Mouse (Mus musculus) myocyte (in vitro differentiated cells): ENCODE data around the gene Astn1.

Experiments
- E2F4 ChIP-seq: IDR thresholded peaks from one replicate; pipeline ENCODE4 v1.6.1; 2011; ENCODE audit warnings: mild to moderate bottlenecking, control low read depth, moderate library complexity; ENCODE audit not compliant: insufficient read depth
- MAX ChIP-seq: IDR thresholded peaks from one replicate; pipeline ENCODE4 v1.6.1; 2011; ENCODE audit warnings: low read depth, mild to moderate bottlenecking, control low read depth
- MYOD1 ChIP-seq, 3 experiments: IDR thresholded peaks; one replicate each; pipeline ENCODE4 v1.6.1; 2011; ENCODE audit warnings: control low read depth in 2 of 3, low read depth in 2 of 3, mild to moderate bottlenecking in 2 of 3, moderate library complexity in 1 of 3; ENCODE audit not compliant: insufficient read length in 2 of 3, control insufficient read depth in 1 of 3
- MYOG ChIP-seq, 3 experiments: IDR thresholded peaks; one replicate each; pipeline ENCODE4 v1.6.1; 2011; ENCODE audit warnings: control low read depth in 2 of 3, low read depth in 2 of 3, mild to moderate bottlenecking in 2 of 3; ENCODE audit not compliant: insufficient read length in 2 of 3, control insufficient read depth in 1 of 3, insufficient read depth in 1 of 3
- POLR2A ChIP-seq: IDR thresholded peaks from one replicate; pipeline ENCODE4 v1.6.1; 2011; ENCODE audit warnings: low read depth, mild to moderate bottlenecking, control low read depth, moderate library complexity; ENCODE audit not compliant: insufficient read length
- POLR2AphosphoS2 ChIP-seq: IDR thresholded peaks from one replicate; pipeline ENCODE4 v1.6.1; 2011; ENCODE audit warnings: low read depth, control low read depth; ENCODE audit not compliant: insufficient read length
- REST ChIP-seq: IDR thresholded peaks from one replicate; pipeline ENCODE4 v1.6.1; 2011; ENCODE audit warnings: mild to moderate bottlenecking, control low read depth, moderate library complexity; ENCODE audit not compliant: insufficient read depth, insufficient read length
- TCF12 ChIP-seq: IDR thresholded peaks from one replicate; pipeline ENCODE4 v1.6.1; 2011; ENCODE audit warnings: mild to moderate bottlenecking, control low read depth; ENCODE audit not compliant: poor library complexity, insufficient read depth, severe bottlenecking
- USF1 ChIP-seq: IDR thresholded peaks from one replicate; pipeline ENCODE4 v1.6.1; 2011; ENCODE audit warnings: low read depth, mild to moderate bottlenecking, control low read depth, moderate library complexity

DNA sequence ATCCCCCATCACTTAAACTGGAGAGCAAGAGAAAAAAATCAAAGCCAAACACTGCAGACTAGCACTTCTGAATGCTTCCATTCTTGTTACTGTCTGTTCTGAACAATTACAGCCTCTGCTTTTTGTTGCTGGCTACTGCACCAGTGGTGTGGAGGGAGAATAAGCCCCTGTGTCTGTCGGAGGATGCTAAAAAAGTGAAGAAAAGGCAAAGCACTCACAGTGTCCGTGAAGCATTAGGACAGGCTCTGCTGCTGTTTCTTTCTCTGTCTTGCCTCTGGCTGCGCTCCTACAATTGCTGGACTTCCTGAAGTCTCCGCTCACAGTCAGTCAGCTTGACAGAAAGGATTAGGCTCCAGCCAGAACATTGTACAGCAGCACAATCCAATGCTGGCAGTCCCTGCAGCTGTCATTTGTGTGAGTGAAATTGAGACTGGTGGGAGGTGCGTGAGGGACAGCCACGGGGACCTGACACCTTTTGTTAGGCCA, 192.0 kb downstream of the Astn1 start:
- TF ChIP-seq POLR2A (no peak), MAX (no peak), TCF12 (no peak), REST (no peak), USF1 (no peak), POLR2AphosphoS2 (no peak), MYOD1 (IDR thresholded peaks at IDR 0.05; ENCODE audit: control insufficient read depth in 1 of 3, insufficient read length in 2 of 3, low read depth in 2 of 3) (no peak), E2F4 (no peak), MYOG (IDR thresholded peaks at IDR 0.05; ENCODE audit: control insufficient read depth in 1 of 3, insufficient read depth in 1 of 3, insufficient read length in 2 of 3, low read depth in 2 of 3) (no peak)
